Mouse (Mus musculus) B cell, adult 2 months (primary cell): ENCODE data around the gene Epha5.

Source experiments
- DNase-seq, 2 experiments: peaks; one replicate each; pipeline ENCODE4 v3.0.0; 2022

The Epha5 gene

GRCm38 (mm10) chr5:84417062-84417879, at the start of gene Epha5:
Gene Epha5, minus strand, starts transcription at chr5:84417382.
- DNase-seq: no peak

GRCm38 (mm10) chr5:84456216-84456615, 39.0 kb upstream of the Epha5 start:
- no peak for DNase-seq

GRCm38 (mm10) chr5:84454641-84455040, 37.5 kb upstream of the Epha5 start:
- no peak for DNase-seq

- no peak for DNase-seq
Observed at GRCm38 (mm10) chr5:84453839-84454238, 36.7 kb upstream of the Epha5 start.

GRCm38 (mm10) chr5:84440232-84440631, 23.1 kb upstream of the Epha5 start:
- DNase-seq: no peak

GRCm38 (mm10) chr5:84415961-84416821, 991 bp downstream of the Epha5 start:
- no peak for DNase-seq

- no peak for DNase-seq
Observed at GRCm38 (mm10) chr5:84414931-84415431, 2.2 kb downstream of the Epha5 start.

- DNase-seq: no peak
Observed at GRCm38 (mm10) chr5:84413026-84413425, 4.2 kb downstream of the Epha5 start.

GRCm38 (mm10) chr5:84408370-84408769, 8.8 kb downstream of the Epha5 start:
- no peak for DNase-seq

GRCm38 (mm10) chr5:84397085-84397484, 20.1 kb downstream of the Epha5 start:
- no peak for DNase-seq

GRCm38 (mm10) chr5:84365334-84365733, 51.8 kb downstream of the Epha5 start:
- DNase-seq: no peak

- DNase-seq: no peak
Observed at GRCm38 (mm10) chr5:84359430-84359829, 57.8 kb downstream of the Epha5 start.

- no peak for DNase-seq
Observed at GRCm38 (mm10) chr5:84353069-84353468, 64.1 kb downstream of the Epha5 start.

- no peak for DNase-seq
Observed at GRCm38 (mm10) chr5:84346728-84347499, 70.3 kb downstream of the Epha5 start.

GRCm38 (mm10) chr5:84335834-84336465, 81.2 kb downstream of the Epha5 start:
- no peak for DNase-seq

- DNase-seq: no peak
Observed at GRCm38 (mm10) chr5:84334481-84334880, 82.7 kb downstream of the Epha5 start.

- DNase-seq: no peak
Observed at GRCm38 (mm10) chr5:84331631-84332030, 85.6 kb downstream of the Epha5 start.

GRCm38 (mm10) chr5:84320553-84320952, 96.6 kb downstream of the Epha5 start:
- DNase-seq: no peak

GRCm38 (mm10) chr5:84320138-84320537, 97.0 kb downstream of the Epha5 start:
- no peak for DNase-seq

- DNase-seq: no peak
Observed at GRCm38 (mm10) chr5:84318814-84319340, 98.3 kb downstream of the Epha5 start.

GRCm38 (mm10) chr5:84317839-84318238, 99.3 kb downstream of the Epha5 start:
- DNase-seq: no peak

- DNase-seq: no peak
Observed at GRCm38 (mm10) chr5:84313619-84314018, 103.6 kb downstream of the Epha5 start.
